Comparison of ENCODE assay signal across 1 mouse cellular context in genomic region chr7:118119142-118119541, GRCm38 (mm10).
TF ChIP-seq lines count a peak whose summit lies in the region.

No protein-coding gene starts in this region.

TF ChIP-seq in MEL, 35 proteins besides CTCF, POLR2A, EP300 and RAD21 (continued from another document):
- TF ChIP-seq USF1 (IDR thresholded peaks at IDR 0.05; ENCODE audit: low read depth, low read length): peak; percentile 94
TF ChIP-seq in MEL: peak in this region for 8.
